ENCODE assay signal across 20 mouse cellular contexts in the genomic region with DNA sequence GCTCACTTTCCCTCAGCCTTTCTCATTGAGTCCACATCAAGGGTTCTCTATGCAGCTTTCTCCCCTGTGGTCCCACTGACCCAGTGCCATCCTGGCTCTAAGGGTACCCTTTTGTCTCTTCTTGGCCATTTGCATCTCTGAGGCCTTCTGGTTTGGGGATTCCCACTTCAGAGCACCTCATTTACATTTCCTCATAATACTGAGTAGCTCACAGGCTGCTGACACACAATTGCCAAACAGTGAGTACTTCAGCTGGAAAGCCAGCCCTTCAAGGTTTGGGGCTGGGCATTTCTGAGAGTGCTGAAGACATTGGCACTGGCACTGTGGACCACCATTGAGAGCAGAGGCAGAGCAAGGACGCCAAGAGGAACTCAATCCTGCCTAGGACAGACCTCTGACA.
DNase-seq lines count a peak whose midpoint lies in the region; ATAC-seq and TF ChIP-seq lines count a peak whose summit lies in the region.
"Had no signal": no experiment of that assay in that cellular context is flagged by ENCODE, and none has a peak within 500 bp of the region (broad histone marks: within the 10 kb centered on the region; RNA-seq: fewer than 3 reads in every experiment).

No protein-coding gene starts in this region.

- ATAC-seq in hindbrain, embryonic 14.5 days (ENCODE audit: low FRiP score) = peak; percentile 40; the same call in 1 of the 2 replicates
- no peak for ATAC-seq in hindbrain, embryonic 13.5 days (ENCODE audit: low FRiP score)
- ATAC-seq in midbrain, embryonic 12.5 days (ENCODE audit: low FRiP score, low read depth) = 0 out of 2 replicates have a peak, but pooled peaks have one; percentile 30
- ATAC-seq: intestine, embryonic 15.5 days; liver, embryonic 12.5 days had no signal

- no peaks in the 10 kb centered on the region for H3K36me3 ChIP-seq in hindbrain, embryonic 14.5 days (replicated peaks; ENCODE audit: control insufficient read depth, insufficient read depth)
- H3K36me3 ChIP-seq in hindbrain, embryonic 13.5 days = no peaks in the 10 kb centered on the region
- H3K36me3 ChIP-seq in midbrain, embryonic 12.5 days = no peaks in the 10 kb centered on the region
- H3K36me3 ChIP-seq in thymus, adult 2 months (ENCODE audit: control insufficient read depth, insufficient read depth, low read length) = no peaks in the 10 kb centered on the region
- H3K36me3 ChIP-seq: embryonic facial prominence, embryonic 10.5 days; intestine, embryonic 15.5 days; liver, embryonic 12.5 days; neural tube, embryonic 13.5 days had no signal

- WGBS in hindbrain, embryonic 14.5 days = 32% methylated on average over 1 of the region's 1 CpGs
- WGBS in hindbrain, embryonic 13.5 days = 39% methylated on average over 1 of the region's 1 CpGs
- WGBS in midbrain, embryonic 12.5 days = 40% methylated on average over 1 of the region's 1 CpGs
- 59% methylated on average over 1 of the region's 1 CpGs for WGBS in thymus, adult 2 months

- no peaks in the 10 kb centered on the region for H3K4me1 ChIP-seq in hindbrain, embryonic 14.5 days (replicated peaks; ENCODE audit: control insufficient read depth, insufficient read depth, low read length)
- H3K4me1 ChIP-seq in hindbrain, embryonic 13.5 days (replicated peaks) = peaks cover 5% of the 10 kb centered on the region
- H3K4me1 ChIP-seq in midbrain, embryonic 12.5 days = peaks cover 22% of the 10 kb centered on the region
- no peaks in the 10 kb centered on the region for H3K4me1 ChIP-seq in thymus, adult 2 months (replicated peaks; ENCODE audit: control insufficient read depth, insufficient read depth, low read length)
- H3K4me1 ChIP-seq: liver, embryonic 12.5 days had no signal

- no peak overlapping the region for H3K9ac ChIP-seq in hindbrain, embryonic 14.5 days
- H3K9ac ChIP-seq in hindbrain, embryonic 13.5 days = no peak overlapping the region
- no peak overlapping the region for H3K9ac ChIP-seq in midbrain, embryonic 12.5 days (replicated peaks)
- H3K9ac ChIP-seq: intestine, embryonic 15.5 days; liver, embryonic 12.5 days; lung, embryonic 14.5 days; neural tube, embryonic 13.5 days had no signal

- H3K4me3 ChIP-seq in hindbrain, embryonic 14.5 days (replicated peaks; ENCODE audit: low read length) = no peak overlapping the region
- H3K4me3 ChIP-seq in hindbrain, embryonic 13.5 days = no peak overlapping the region
- no peak overlapping the region for H3K4me3 ChIP-seq in midbrain, embryonic 12.5 days
- no peak overlapping the region for H3K4me3 ChIP-seq in thymus, adult 2 months (ENCODE audit: control insufficient read depth, insufficient read depth, low read length)
- H3K4me3 ChIP-seq: embryonic facial prominence, embryonic 10.5 days; intestine, embryonic 15.5 days; liver, embryonic 12.5 days; neural tube, embryonic 13.5 days had no signal

- no peaks in the 10 kb centered on the region for H3K9me3 ChIP-seq in hindbrain, embryonic 14.5 days (ENCODE audit: control insufficient read depth, low read length)
- no peaks in the 10 kb centered on the region for H3K9me3 ChIP-seq in hindbrain, embryonic 13.5 days
- H3K9me3 ChIP-seq in midbrain, embryonic 12.5 days = no peaks in the 10 kb centered on the region
- H3K9me3 ChIP-seq: embryonic facial prominence, embryonic 10.5 days; intestine, embryonic 15.5 days; liver, embryonic 12.5 days; neural tube, embryonic 13.5 days had no signal

- no peak for TF ChIP-seq CTCF in thymus, adult 2 months (IDR thresholded peaks at IDR 0.05; ENCODE audit: borderline replicate concordance, control insufficient read depth, extremely low read depth, insufficient read depth, low read length, poor library complexity)

- H3K4me2 ChIP-seq in hindbrain, embryonic 14.5 days (replicated peaks) = no peak overlapping the region
- H3K4me2 ChIP-seq in hindbrain, embryonic 13.5 days = no peak overlapping the region
- H3K4me2 ChIP-seq in midbrain, embryonic 12.5 days (replicated peaks) = no peak overlapping the region
- H3K4me2 ChIP-seq: intestine, embryonic 15.5 days; liver, embryonic 12.5 days; lung, embryonic 14.5 days; neural tube, embryonic 13.5 days had no signal

- no peak overlapping the region for H3K27ac ChIP-seq in hindbrain, embryonic 14.5 days
- no peak overlapping the region for H3K27ac ChIP-seq in hindbrain, embryonic 13.5 days
- no peak overlapping the region; the same call in 1 of the 2 replicates for H3K27ac ChIP-seq in midbrain, embryonic 12.5 days (replicated peaks)
- no peak overlapping the region for H3K27ac ChIP-seq in thymus, adult 2 months (ENCODE audit: control insufficient read depth, insufficient read depth, low read length)
- H3K27ac ChIP-seq: embryonic facial prominence, embryonic 10.5 days; intestine, embryonic 15.5 days; liver, embryonic 12.5 days; neural tube, embryonic 13.5 days had no signal

- DNase-seq in hindbrain, embryonic 14.5 days (ENCODE audit: low spot score) = no peak
- DNase-seq in A20 (ENCODE audit: low read depth, low spot score) = peak; percentile 20
- peak; percentile 32 for DNase-seq in brain, embryonic 18.5 days (ENCODE audit: low read depth, low spot score)
- DNase-seq in ovary, postnatal 14 days (ENCODE audit: low spot score) = no peak
- DNase-seq in frontal cortex, postnatal 25 days (ENCODE audit: low spot score in 2 of 2) = no peak
- DNase-seq in thymus, adult 2 months = no peak
- DNase-seq: adrenal gland, adult 2 months; cerebellum, adult 9-10 months; heart, adult 18-20 months; heart, postnatal 36 days; kidney, adult 9 months; kidney, postnatal 4 days; layer of hippocampus, adult 9-11 months; lung, embryonic 14.5 days had no signal

- TF ChIP-seq POLR2A in thymus, adult 2 months (IDR thresholded peaks at IDR 0.05; ENCODE audit: control insufficient read depth, extremely low read depth, insufficient read depth, low read length, poor library complexity) = no peak

- no peaks in the 10 kb centered on the region for H3K27me3 ChIP-seq in hindbrain, embryonic 14.5 days (ENCODE audit: control insufficient read depth, insufficient read depth, low read length)
- H3K27me3 ChIP-seq in hindbrain, embryonic 13.5 days = no peaks in the 10 kb centered on the region
- H3K27me3 ChIP-seq in midbrain, embryonic 12.5 days = no peaks in the 10 kb centered on the region
- H3K27me3 ChIP-seq in thymus, adult 2 months (ENCODE audit: control insufficient read depth, insufficient read depth, low read length) = no peaks in the 10 kb centered on the region
- H3K27me3 ChIP-seq: intestine, embryonic 15.5 days; liver, embryonic 12.5 days; neural tube, embryonic 13.5 days had no signal

Comparison
In these comparisons a context has a peak if more than half of its experiments do, and no peak if none do; other contexts are left out.
1. DNase-seq: peak in A20 (single experiment) and brain, embryonic 18.5 days (single experiment); none in hindbrain, embryonic 14.5 days (single experiment), ovary, postnatal 14 days (single experiment), frontal cortex, postnatal 25 days (0 of 2) and thymus, adult 2 months (single experiment).